Mouse (Mus musculus): ENCODE results near the gene Atp13a5. TPM values are rescaled to one million over a fixed set of nuclear protein-coding genes. Genes with fewer than 3 reads are reported as not detected.

Atp13a5 gene
- polyA plus RNA-seq, 1 experiment from 2014 or later = 2.5 TPM

GRCm38 (mm10) chr16:29325233-29325919 is 53.2 kb downstream of the Atp13a5 start:
- Histone ChIP-seq H3K36me3 (replicated peaks; ENCODE audit: control insufficient read depth, insufficient read depth) (no peaks in the 10 kb centered on the region), H3K27ac (no peak overlapping the region), H3K9me3 (ENCODE audit: control insufficient read depth, low read length) (no peaks in the 10 kb centered on the region), H3K9ac (no peak overlapping the region), H3K4me1 (replicated peaks; ENCODE audit: control insufficient read depth, insufficient read depth, low read length) (no peaks in the 10 kb centered on the region), H3K4me3 (replicated peaks; ENCODE audit: low read length) (no peak overlapping the region), H3K27me3 (ENCODE audit: control insufficient read depth, insufficient read depth, low read length) (no peaks in the 10 kb centered on the region), H3K4me2 (replicated peaks) (no peak overlapping the region)
- ATAC-seq (ENCODE audit: low FRiP score) (no peak), DNase-seq (ENCODE audit: low spot score) (no peak)
- 85% methylated on average over 7 of the region's 7 CpGs for WGBS

GRCm38 (mm10) chr16:29320717-29321116 is 57.8 kb downstream of the Atp13a5 start:
- no peak overlapping the region for H3K9ac ChIP-seq
- ATAC-seq (ENCODE audit: low FRiP score) (no peak), DNase-seq (ENCODE audit: low spot score) (no peak)
- H3K4me1 ChIP-seq (replicated peaks; ENCODE audit: control insufficient read depth, insufficient read depth, low read length) = no peaks in the 10 kb centered on the region
- H3K27ac ChIP-seq = no peak overlapping the region
- 0 out of 2 replicates have a peak, but pooled peaks cover 4% of the 10 kb centered on the region for H3K9me3 ChIP-seq (ENCODE audit: control insufficient read depth, low read length)
- no peaks in the 10 kb centered on the region for H3K36me3 ChIP-seq (replicated peaks; ENCODE audit: control insufficient read depth, insufficient read depth)
- H3K4me3 ChIP-seq (replicated peaks; ENCODE audit: low read length) = no peak overlapping the region
- H3K27me3 ChIP-seq (ENCODE audit: control insufficient read depth, insufficient read depth, low read length) = no peaks in the 10 kb centered on the region
- 93% methylated on average over 3 of the region's 3 CpGs for WGBS
- H3K4me2 ChIP-seq (replicated peaks) = no peak overlapping the region

GRCm38 (mm10) chr16:29315391-29315790 is 63.1 kb downstream of the Atp13a5 start:
- DNase-seq (ENCODE audit: low spot score) (no peak), ATAC-seq (ENCODE audit: low FRiP score) (no peak)
- no peak overlapping the region for H3K4me3 ChIP-seq (replicated peaks; ENCODE audit: low read length)
- no peak overlapping the region for H3K9ac ChIP-seq
- WGBS = 89% methylated on average over 3 of the region's 3 CpGs
- no peak overlapping the region for H3K4me2 ChIP-seq (replicated peaks)
- no peaks in the 10 kb centered on the region for H3K27me3 ChIP-seq (ENCODE audit: control insufficient read depth, insufficient read depth, low read length)
- H3K9me3 ChIP-seq (ENCODE audit: control insufficient read depth, low read length) = 0 out of 2 replicates have a peak, but pooled peaks cover 4% of the 10 kb centered on the region
- no peaks in the 10 kb centered on the region for H3K36me3 ChIP-seq (replicated peaks; ENCODE audit: control insufficient read depth, insufficient read depth)
- H3K4me1 ChIP-seq (replicated peaks; ENCODE audit: control insufficient read depth, insufficient read depth, low read length) = no peaks in the 10 kb centered on the region
- no peak overlapping the region for H3K27ac ChIP-seq

- no peak for DNase-seq (ENCODE audit: low spot score)
- ATAC-seq (ENCODE audit: low FRiP score) = no peak
- Histone ChIP-seq H3K4me3 (replicated peaks; ENCODE audit: low read length) (no peak overlapping the region), H3K27ac (no peak overlapping the region), H3K4me2 (replicated peaks) (no peak overlapping the region), H3K9me3 (ENCODE audit: control insufficient read depth, low read length) (0 out of 2 replicates have a peak, but pooled peaks cover 4% of the 10 kb centered on the region), H3K9ac (no peak overlapping the region), H3K27me3 (ENCODE audit: control insufficient read depth, insufficient read depth, low read length) (no peaks in the 10 kb centered on the region), H3K36me3 (replicated peaks; ENCODE audit: control insufficient read depth, insufficient read depth) (no peaks in the 10 kb centered on the region), H3K4me1 (replicated peaks; ENCODE audit: control insufficient read depth, insufficient read depth, low read length) (no peaks in the 10 kb centered on the region)
- WGBS = 89% methylated on average over 3 of the region's 3 CpGs
Observed at GRCm38 (mm10) chr16:29314991-29315390, 63.5 kb downstream of the Atp13a5 start.

- Histone ChIP-seq H3K4me1 (replicated peaks; ENCODE audit: control insufficient read depth, insufficient read depth, low read length) (0 out of 2 replicates have a peak, but pooled peaks cover 7% of the 10 kb centered on the region), H3K27me3 (ENCODE audit: control insufficient read depth, insufficient read depth, low read length) (no peaks in the 10 kb centered on the region), H3K27ac (no peak overlapping the region), H3K36me3 (replicated peaks; ENCODE audit: control insufficient read depth, insufficient read depth) (no peaks in the 10 kb centered on the region), H3K9me3 (ENCODE audit: control insufficient read depth, low read length) (no peaks in the 10 kb centered on the region), H3K9ac (no peak overlapping the region), H3K4me2 (replicated peaks) (no peak overlapping the region), H3K4me3 (replicated peaks; ENCODE audit: low read length) (no peak overlapping the region)
- 49% methylated on average over 9 of the region's 9 CpGs for WGBS
- no peak for DNase-seq (ENCODE audit: low spot score)
- ATAC-seq (ENCODE audit: low FRiP score) = no peak
Observed at GRCm38 (mm10) chr16:29297555-29298021, 80.9 kb downstream of the Atp13a5 start.

GRCm38 (mm10) chr16:29280691-29281090 is 97.8 kb downstream of the Atp13a5 start:
- Histone ChIP-seq H3K27me3 (ENCODE audit: control insufficient read depth, insufficient read depth, low read length) (no peaks in the 10 kb centered on the region), H3K9me3 (ENCODE audit: control insufficient read depth, low read length) (no peaks in the 10 kb centered on the region), H3K27ac (no peak overlapping the region), H3K9ac (no peak overlapping the region), H3K4me2 (replicated peaks) (no peak overlapping the region), H3K36me3 (replicated peaks; ENCODE audit: control insufficient read depth, insufficient read depth) (no peaks in the 10 kb centered on the region), H3K4me3 (replicated peaks; ENCODE audit: low read length) (no peak overlapping the region), H3K4me1 (replicated peaks; ENCODE audit: control insufficient read depth, insufficient read depth, low read length) (no peaks in the 10 kb centered on the region)
- ATAC-seq (ENCODE audit: low FRiP score) (no peak), DNase-seq (ENCODE audit: low spot score) (no peak)
- 65% methylated on average over 5 of the region's 5 CpGs for WGBS

GRCm38 (mm10) chr16:29254325-29254724 is 124.2 kb downstream of the Atp13a5 start:
- ATAC-seq (ENCODE audit: low FRiP score) = no peak
- H3K27ac ChIP-seq = no peak overlapping the region
- no peaks in the 10 kb centered on the region for H3K4me1 ChIP-seq (replicated peaks; ENCODE audit: control insufficient read depth, insufficient read depth, low read length)
- no peak overlapping the region for H3K4me3 ChIP-seq (replicated peaks; ENCODE audit: low read length)
- H3K9ac ChIP-seq = no peak overlapping the region
- H3K27me3 ChIP-seq (ENCODE audit: control insufficient read depth, insufficient read depth, low read length) = no peaks in the 10 kb centered on the region
- 0 out of 2 replicates have a peak, but pooled peaks cover 4% of the 10 kb centered on the region for H3K9me3 ChIP-seq (ENCODE audit: control insufficient read depth, low read length)
- DNase-seq (ENCODE audit: low spot score) = no peak
- H3K36me3 ChIP-seq (replicated peaks; ENCODE audit: control insufficient read depth, insufficient read depth) = no peaks in the 10 kb centered on the region
- no peak overlapping the region for H3K4me2 ChIP-seq (replicated peaks)
- WGBS = 90% methylated on average over 4 of the region's 4 CpGs

GRCm38 (mm10) chr16:29235951-29236350 is 142.6 kb downstream of the Atp13a5 start:
- ATAC-seq (ENCODE audit: low FRiP score) (no peak), DNase-seq (ENCODE audit: low spot score) (no peak)
- Histone ChIP-seq H3K27me3 (ENCODE audit: control insufficient read depth, insufficient read depth, low read length) (no peaks in the 10 kb centered on the region), H3K4me3 (replicated peaks; ENCODE audit: low read length) (no peak overlapping the region), H3K9me3 (ENCODE audit: control insufficient read depth, low read length) (no peaks in the 10 kb centered on the region), H3K4me2 (replicated peaks) (no peak overlapping the region), H3K36me3 (replicated peaks; ENCODE audit: control insufficient read depth, insufficient read depth) (no peaks in the 10 kb centered on the region), H3K27ac (no peak overlapping the region), H3K9ac (no peak overlapping the region), H3K4me1 (replicated peaks; ENCODE audit: control insufficient read depth, insufficient read depth, low read length) (no peaks in the 10 kb centered on the region)
- 83% methylated on average over 5 of the region's 5 CpGs for WGBS

- peak; percentile 70; the same call in 1 of the 2 replicates for ATAC-seq (ENCODE audit: low FRiP score)
- H3K27ac ChIP-seq = no peak overlapping the region
Observed at GRCm38 (mm10) chr16:29216395-29217295, 161.9 kb downstream of the Atp13a5 start.

More at GRCm38 (mm10) chr16:29216395-29217295, 161.9 kb downstream of the Atp13a5 start:
- H3K4me1 ChIP-seq (replicated peaks; ENCODE audit: control insufficient read depth, insufficient read depth, low read length) = no peaks in the 10 kb centered on the region; the same call in 1 of the 2 replicates
- H3K36me3 ChIP-seq (replicated peaks; ENCODE audit: control insufficient read depth, insufficient read depth) = no peaks in the 10 kb centered on the region
- DNase-seq (ENCODE audit: low spot score) = peak; percentile 69
- H3K4me3 ChIP-seq (replicated peaks; ENCODE audit: low read length) = no peak overlapping the region
- H3K9ac ChIP-seq = no peak overlapping the region
- no peak overlapping the region for H3K4me2 ChIP-seq (replicated peaks)
- WGBS = 71% methylated on average over 5 of the region's 5 CpGs
- H3K9me3 ChIP-seq (ENCODE audit: control insufficient read depth, low read length) = no peaks in the 10 kb centered on the region
- H3K27me3 ChIP-seq (ENCODE audit: control insufficient read depth, insufficient read depth, low read length) = no peaks in the 10 kb centered on the region

Measured in hindbrain, embryonic 14.5 days (tissue).